Mouse (Mus musculus) erythroblast, adult 5-6 weeks (primary cell): ENCODE results near the gene Atxn7l1. TPM values are rescaled to one million over a fixed set of nuclear protein-coding genes. Genes with fewer than 3 reads are reported as not detected.

ENCODE experiments used
- ATAC-seq: replicated peaks from 2 replicates; pipeline ENCODE4 v1.8.0; 2016; ENCODE audit warnings: moderate number of reproducible peaks, mild to moderate bottlenecking, moderate TSS enrichment, inconsistent platforms; ENCODE audit not compliant: poor library complexity, low FRiP score, severe bottlenecking
- total RNA-seq, 2 experiments: library from RNA; stranded (forward) in 1 of 2; stranded (reverse) in 1 of 2; fragments of 150-400 nt in 1 of 2; fragments of 200-764, 138-1000 nt in 1 of 2; gene quantifications; 2 replicates each; pipeline versions ENCODE4 v1.2.3 to v1.2.4; 2015 to 2017; ENCODE audit warnings: low replicate concordance in 2 of 2

Atxn7l1 gene
- total RNA-seq, 2 experiments from 2014 or later, result 131 to 188 TPM

DNA sequence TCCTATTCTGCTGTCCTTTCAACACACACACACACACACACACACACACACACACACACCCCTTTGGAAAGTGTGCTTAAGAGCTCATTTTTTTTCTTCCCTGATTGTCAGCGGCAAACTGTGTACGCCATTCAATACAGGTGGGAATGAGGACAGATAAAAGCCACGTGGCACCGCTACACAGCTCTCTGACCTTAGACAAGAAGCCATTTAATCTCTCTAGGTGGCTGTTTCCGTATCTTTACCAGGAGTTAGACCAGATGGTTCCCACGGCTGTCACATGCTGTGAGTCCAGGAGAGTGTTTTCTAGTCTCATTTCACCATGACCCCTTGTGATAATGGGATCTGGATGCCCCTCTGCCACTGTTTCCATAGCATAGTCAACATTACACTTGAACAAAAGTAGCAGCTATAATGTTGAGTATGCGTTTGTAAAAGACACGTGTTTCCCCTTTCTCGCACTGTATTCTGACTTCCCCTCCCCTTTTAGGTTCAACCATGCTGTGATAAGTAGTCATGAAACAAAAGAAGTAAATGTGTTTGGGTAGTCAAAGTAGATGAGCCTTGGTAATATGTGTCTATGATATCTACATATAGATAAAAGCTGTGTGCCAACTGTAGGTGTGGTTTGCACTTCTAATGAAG is 70.8 kb downstream of the Atxn7l1 start:
- peak; percentile 45; the same call in 1 of the 2 replicates for ATAC-seq

- no peak for ATAC-seq
These were observed 71.9 kb downstream of the Atxn7l1 start for GRCm38 (mm10) chr12:33219436-33219835.

GRCm38 (mm10) chr12:33220081-33220480 is 72.6 kb downstream of the Atxn7l1 start:
- ATAC-seq, result peak; percentile 32

DNA sequence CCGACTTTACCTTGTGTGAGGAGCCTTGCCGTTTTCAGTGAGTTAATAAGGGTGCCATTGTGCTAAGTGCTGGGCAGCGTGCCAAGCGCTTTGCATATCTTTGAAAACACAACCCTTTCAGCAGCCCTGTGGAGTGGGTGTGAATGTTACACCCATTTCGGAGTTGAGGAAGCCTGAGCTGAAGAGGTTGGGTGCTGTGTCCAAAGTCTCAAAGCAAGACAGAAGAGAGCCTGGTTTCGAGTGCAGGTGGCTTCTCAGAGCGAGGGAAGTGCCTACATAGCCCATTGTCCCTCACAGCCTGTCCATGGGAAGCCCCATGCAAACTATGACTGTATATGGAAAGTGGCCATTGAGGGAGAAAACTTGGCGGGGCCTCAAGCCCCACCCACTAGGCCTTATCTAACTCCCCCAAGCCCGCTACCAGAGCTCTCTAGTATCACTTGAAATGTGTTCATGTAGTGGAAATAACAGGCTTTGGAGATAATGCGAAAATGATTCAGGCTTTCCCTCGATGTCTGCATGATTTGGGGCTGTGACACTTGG is 73.1 kb downstream of the Atxn7l1 start:
- ATAC-seq, result peak; percentile 85

- ATAC-seq, result no peak
These were observed 74.7 kb downstream of the Atxn7l1 start for GRCm38 (mm10) chr12:33222187-33222586.

GRCm38 (mm10) chr12:33225117-33225541 is 77.6 kb downstream of the Atxn7l1 start:
- ATAC-seq, result no peak

DNA sequence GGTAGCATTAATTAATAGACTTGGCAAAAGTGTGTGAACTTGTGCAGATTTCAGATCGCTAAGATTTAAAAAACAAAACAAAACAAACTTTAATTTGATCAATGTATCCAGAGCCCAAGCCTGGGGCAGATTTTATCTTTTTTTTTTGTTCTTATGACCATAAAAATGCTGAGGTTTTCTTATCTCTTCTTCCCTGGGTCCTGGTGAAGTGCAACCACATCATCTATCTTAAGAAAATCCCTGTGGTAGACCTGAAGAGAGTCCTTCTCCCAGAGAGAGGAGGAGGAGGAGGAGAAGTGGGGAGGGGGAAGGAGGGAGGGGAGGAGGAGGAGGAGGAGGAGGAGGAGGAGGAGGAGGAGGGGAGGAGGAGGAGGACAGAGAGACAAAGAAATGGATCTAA is 78.5 kb downstream of the Atxn7l1 start:
- ATAC-seq, result no peak

DNA sequence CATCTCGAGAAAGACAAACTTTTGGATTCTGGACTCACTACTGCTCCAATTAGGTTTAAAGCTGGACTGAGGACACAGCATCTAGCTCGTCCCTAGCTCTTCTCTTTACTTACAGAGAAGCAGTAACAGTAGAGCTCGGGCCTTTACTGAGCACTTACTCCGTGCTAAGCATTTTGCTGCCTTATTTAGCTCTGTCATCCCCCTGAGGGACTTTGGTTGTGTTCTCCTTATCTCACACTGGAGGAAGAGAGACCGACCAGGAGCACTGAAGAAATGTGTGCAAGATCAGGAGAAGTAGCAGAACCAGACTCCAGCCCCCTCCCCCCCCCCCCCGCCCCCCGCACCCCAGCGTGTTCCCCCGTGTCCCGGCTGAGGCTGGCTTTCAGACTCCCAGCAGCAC is 79.1 kb downstream of the Atxn7l1 start:
- ATAC-seq, result 0 out of 2 replicates have a peak, but pooled peaks have one; percentile 43

DNA sequence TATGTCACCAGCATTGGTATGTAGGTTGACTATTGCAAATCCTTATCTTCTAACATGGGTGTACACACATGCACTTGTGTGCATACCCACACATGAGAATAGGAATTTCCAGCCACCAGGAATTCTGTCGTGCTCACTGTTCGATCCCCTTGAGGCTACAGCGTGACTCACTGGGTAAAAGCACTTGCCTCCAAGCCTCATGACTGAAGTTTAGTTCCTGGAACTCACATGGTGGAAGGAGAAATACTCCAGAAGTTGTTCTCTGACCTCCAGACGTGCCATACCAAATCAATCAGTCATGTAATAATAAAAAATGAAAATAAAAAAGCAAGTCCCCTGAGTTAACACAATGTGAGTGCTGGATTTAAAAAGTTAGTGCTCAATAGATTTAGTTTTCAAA is 87.8 kb downstream of the Atxn7l1 start:
- no peak for ATAC-seq

DNA sequence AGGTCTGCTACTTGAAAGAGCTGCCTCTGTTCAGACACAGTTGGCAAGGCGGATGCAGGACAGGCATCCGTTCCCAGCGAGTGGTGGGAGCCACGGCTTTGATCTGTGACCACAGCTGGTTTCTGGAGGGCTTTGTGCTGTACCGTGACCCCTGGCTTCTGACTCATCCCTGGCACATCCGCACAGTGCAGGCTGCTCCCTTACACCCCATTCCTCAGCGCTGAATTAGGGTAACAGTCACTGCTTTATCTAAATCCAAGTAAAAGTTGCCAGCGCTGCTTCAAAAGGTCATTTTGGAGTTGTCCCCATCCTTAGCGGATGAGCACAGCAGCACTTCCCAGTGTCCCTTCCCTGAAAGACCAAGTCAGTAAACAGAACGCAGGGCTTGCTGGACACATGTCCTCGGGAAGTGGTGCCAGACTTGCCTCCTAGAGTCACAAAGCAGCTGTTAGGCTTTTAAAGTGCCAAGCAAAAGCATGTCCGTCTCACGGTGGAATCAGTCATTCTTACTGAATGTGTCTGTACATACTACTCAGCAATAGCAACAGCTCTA is 88.4 kb downstream of the Atxn7l1 start:
- no peak for ATAC-seq

DNA sequence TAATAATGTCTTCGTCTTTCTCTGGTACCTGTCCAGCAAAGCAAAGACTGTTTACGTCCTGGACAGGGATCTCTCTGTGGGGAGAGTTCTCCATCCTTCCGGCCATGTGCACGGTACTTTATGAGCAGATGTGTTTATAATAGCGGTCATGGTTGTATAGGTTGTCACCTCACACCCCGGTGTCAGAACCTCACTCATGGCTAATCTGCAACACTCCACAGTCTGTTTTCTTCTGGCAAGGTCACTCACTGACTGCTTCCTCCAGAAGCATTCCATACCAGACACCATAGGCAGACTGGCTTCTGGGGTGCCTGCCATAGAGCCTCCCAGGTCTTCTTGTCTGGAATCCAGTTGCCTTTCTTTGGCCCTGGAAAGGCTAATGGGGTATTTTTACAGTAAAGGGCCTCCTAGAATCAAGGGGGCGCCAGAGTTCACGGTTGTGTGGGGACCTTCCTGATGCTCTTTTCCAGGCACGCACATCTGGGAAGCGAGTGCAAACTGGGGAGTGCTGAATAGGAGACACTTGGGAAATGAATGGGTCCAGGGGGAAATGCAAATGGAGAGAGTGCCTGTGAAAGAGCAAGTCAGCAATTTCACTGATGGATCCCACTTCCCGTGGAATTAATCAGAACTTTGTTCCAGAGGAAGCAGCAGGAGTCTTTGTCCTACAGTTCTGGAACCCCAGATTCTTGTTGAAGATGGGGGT is 89.0 kb downstream of the Atxn7l1 start:
- peak; percentile 58; the same call in 1 of the 2 replicates for ATAC-seq

- ATAC-seq, result no peak
These were observed 89.6 kb downstream of the Atxn7l1 start for GRCm38 (mm10) chr12:33237108-33237507.

- ATAC-seq, result no peak
These were observed 95.2 kb downstream of the Atxn7l1 start for GRCm38 (mm10) chr12:33242679-33243078.

DNA sequence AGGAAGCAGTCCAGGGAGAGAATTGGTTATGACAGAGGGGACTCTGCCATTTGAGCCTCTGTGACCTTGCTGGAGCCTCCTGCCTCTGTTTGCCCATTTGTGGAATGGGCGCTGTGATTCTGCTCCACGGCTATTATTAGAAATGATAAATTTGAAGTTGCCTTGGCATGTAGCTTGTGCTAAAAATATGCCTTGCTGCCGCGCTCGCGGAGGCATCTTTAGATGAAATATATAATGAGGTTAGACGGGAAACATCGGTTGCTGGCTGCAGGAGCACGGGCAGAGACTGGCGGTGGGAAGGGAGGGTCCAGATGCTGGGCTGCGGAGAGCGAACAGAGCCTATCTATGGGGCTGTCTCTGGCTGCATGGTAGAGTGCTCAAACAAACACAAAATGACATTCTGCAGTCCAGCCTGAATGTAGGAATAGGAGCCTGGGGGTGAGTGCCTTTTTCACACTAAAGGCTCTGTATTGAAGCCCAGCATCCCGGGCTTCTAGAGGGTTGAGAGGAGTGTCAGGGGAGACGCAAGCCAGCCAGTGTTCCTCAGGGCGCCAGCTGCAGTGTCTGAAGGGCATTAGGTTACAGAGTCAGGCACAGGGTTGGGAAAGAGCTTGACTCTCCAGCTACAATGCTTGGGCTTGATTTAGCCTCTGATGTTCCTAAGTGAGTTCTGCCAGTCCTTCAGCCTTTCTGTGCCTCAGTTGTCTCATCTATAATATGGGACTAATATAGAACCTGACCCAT is 96.8 kb downstream of the Atxn7l1 start:
- no peak for ATAC-seq

- ATAC-seq, result no peak
These were observed 98.0 kb downstream of the Atxn7l1 start for GRCm38 (mm10) chr12:33245455-33245854.

DNA sequence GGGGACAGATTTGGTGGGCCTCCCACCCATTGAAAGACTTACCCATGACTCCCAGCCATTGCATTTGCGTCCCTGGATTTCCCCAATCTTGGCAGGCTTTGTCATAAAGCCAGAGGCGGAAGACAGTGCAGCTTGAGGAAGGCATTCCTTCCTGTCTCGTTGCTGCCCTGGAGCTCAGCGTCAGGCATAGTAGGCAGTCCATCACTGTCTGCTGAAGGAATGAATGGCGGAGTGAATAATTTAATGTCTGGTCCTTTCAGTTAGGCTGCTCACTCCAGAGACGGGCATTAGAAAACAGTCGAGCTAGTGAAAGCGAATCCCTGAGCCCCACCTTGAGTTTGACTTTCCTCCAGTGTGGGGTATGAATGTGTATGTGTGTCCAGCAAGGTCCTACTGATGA is 99.4 kb downstream of the Atxn7l1 start:
- ATAC-seq, result no peak

DNA sequence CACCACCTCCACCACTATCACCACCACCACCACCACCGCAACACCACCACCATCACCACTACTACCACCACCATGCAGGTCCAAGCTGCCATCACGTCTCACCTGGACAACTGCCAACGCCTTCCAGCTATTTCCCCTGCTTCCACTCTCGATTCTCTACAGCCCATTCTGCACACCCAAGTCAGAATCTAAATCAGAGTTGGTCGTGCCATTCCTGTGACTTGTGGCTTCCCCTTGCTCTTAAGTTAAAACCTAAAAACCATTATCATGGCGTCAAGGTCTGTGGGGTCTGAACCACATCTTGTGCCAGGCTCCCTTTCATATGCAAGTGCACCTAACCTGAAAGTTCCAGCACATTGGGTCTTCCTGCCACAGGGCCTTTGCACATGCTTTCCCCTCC is 102.7 kb downstream of the Atxn7l1 start:
- no peak for ATAC-seq

DNA sequence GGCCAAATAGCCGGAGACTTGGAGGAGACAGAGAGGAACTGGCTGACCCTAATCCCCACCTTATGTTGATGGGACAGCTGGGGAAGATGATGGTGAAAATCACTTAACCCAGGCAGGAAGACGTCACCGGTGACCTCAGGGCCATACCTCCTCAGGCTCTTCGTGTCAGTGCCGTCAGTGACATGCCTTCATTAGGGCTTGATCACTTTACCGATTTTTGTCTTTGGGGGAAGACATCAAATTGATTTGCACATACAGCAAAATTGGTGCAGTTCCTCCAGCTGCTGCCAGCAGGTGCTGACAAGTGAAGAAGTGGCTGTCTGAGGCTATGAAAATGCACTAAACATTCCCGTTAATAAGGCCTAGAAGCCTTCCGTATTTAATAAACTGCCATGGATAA is 103.9 kb downstream of the Atxn7l1 start:
- no peak for ATAC-seq

GRCm38 (mm10) chr12:33252621-33253020 is 105.1 kb downstream of the Atxn7l1 start:
- ATAC-seq, result no peak

DNA sequence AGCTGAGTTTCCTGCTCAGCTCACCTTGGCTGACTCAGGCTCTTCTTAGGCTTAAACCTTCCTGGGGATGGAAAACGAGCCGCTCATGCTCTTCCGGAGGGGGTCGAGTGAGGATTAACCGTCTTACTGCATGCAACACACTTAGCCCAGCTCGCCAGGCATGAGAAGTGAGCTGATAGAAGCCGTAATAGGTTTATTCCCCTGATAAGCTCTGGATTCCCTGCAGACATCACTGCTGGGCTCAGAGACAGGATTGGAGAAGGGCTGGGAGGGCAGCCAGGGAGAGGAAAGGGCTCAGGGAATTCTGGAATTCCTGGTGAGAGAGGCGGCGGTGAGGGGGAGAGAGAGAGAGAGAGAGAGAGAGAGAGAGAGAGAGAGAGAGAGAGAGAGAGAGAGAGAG is 105.7 kb downstream of the Atxn7l1 start:
- ATAC-seq, result no peak
